Mouse (Mus musculus): ENCODE data around the gene Tbc1d12.

The Tbc1d12 gene

GRCm38 (mm10) chr19:38913786-38914185 lies 77.4 kb downstream of the Tbc1d12 start:
- in situ Hi-C loops (cut with MboI, MseI): no loop called here

- in situ Hi-C loops (cut with MboI, MseI): no loop called here
These were observed 78.5 kb downstream of the Tbc1d12 start for GRCm38 (mm10) chr19:38914926-38915325.

GRCm38 (mm10) chr19:38915677-38916076 lies 79.3 kb downstream of the Tbc1d12 start:
- in situ Hi-C loops (cut with MboI, MseI): no loop called here

GRCm38 (mm10) chr19:38928481-38929158 lies 92.2 kb downstream of the Tbc1d12 start:
- in situ Hi-C loops (cut with MboI, MseI): no loop called here

DNA sequence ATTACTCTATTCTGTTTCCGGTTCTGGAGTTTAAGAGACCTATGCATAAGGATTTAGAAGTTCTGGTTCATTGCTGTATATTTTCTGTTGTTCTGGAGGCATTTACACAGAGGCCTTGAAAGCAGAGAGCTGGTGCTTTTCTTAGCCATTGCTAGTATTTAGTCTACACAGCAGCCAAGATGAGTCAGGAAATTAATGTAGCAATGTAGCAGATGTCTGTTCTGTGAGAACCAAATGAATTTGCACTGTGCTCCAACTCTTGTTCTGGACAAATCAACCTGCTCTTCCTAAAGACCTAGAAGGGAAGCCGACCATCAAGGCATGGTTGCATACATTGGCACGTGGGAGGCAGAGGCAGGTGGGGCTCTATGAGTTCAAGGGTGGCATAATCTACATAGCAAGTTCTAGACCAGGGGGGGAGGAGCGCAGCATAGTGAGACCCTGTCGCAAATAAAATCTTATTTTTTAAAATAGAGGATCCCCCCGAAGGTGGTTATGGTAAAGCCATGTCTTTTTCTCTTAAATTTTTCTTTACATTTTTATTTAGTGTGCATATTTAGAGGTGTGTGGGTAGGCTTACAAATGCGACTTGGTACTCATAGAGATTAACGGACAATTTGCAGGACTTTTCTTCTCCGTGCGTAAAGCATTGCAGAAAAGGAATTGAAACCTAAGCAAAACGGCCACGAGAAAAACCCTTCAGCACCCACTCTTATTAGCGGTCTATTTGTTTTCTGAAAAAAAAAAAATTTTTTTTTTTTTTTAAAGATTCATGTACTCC lies 93.3 kb downstream of the Tbc1d12 start:
- in situ Hi-C loops (cut with MboI, MseI): loop anchor here (10.0 kb wide), 1 partner anchor 115 kb away; the partner anchor contains the start of gene Noc3l

- in situ Hi-C loops (cut with MboI, MseI): loop anchor here (10.0 kb wide), 1 partner anchor 116 kb away; the partner anchor contains the start of gene Noc3l
These were observed 93.9 kb downstream of the Tbc1d12 start for GRCm38 (mm10) chr19:38930252-38930787.

DNA sequence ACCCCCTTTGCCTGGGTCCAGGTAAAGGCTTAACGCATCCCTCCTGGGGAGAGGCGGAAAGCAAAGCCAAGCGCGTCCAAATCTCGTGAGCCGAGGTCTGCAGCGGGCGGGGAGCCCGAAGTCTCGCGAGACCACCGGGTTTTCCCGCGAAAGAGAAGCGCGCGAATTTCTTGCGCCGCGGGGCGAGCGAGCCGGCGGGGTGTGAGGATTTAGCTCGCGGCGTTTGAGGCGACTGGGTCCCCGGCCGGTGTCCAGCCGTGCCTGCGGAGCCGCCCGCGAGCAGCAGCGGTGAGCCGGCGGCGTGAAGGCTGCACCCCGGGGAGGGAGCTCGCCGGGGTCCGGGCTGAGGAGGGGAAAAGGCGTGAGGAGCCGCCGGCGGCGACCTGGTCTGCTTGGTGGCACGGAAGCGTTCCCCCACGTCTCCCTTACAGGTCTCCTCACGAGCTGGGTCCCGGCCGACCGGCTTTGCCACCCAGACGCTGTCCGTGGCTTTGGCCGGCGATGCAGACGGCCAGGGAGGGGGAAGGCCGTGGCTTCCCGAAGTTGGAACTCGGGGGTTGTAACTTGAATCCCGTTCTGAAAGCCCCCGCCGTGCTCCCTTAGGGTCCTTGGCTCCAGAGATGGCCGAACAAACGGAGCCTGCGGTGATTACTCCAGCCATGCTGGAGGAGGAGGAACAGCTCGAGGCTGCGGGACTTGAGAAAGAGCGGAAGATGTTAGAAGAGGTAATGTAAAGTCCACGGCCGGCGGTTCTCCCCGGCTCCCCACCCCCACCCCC lies 94.6 kb downstream of the Tbc1d12 start, which contains the start of gene Hells:
TSS of gene Hells (plus strand) at position 128 of the 778 bp plus-strand sequence.
- in situ Hi-C loops (cut with MboI, MseI): loop anchor here (10.0 kb wide), 1 partner anchor 116 kb away; the partner anchor contains the start of gene Noc3l

- in situ Hi-C loops (cut with MboI, MseI): loop anchor here (10.0 kb wide), 1 partner anchor 117 kb away; the partner anchor contains the start of gene Noc3l
These were observed 95.1 kb downstream of the Tbc1d12 start for GRCm38 (mm10) chr19:38931566-38931890.

GRCm38 (mm10) chr19:38944590-38945307 lies 108.4 kb downstream of the Tbc1d12 start:
- in situ Hi-C loops (cut with MboI, MseI): no loop called here

Data from T-helper 2 cell (primary cell).